Mouse (Mus musculus) spleen, postnatal 4 days (tissue): Measurements from ENCODE around the gene Pomgnt1.
A peak's percentile ranks its signal among the peaks of the same experiment; 100 is the strongest.

Source experiments
- DNase-seq, 2 experiments: peaks; one replicate each; pipeline ENCODE4 v3.0.0; 2022; ENCODE audit warnings: low spot score in 2 of 2

The Pomgnt1 gene

GRCm38 (mm10) chr4:116137421-116137996, 13.9 kb downstream of the Pomgnt1 start:
- no peak for DNase-seq

- no peak for DNase-seq
Observed at GRCm38 (mm10) chr4:116140801-116141574, 17.3 kb downstream of the Pomgnt1 start.

GRCm38 (mm10) chr4:116141736-116142135, 18.1 kb downstream of the Pomgnt1 start:
- DNase-seq, result no peak

GRCm38 (mm10) chr4:116142269-116142668, 18.6 kb downstream of the Pomgnt1 start:
- DNase-seq, result no peak

- no peak for DNase-seq
Observed at GRCm38 (mm10) chr4:116143317-116143811, 19.7 kb downstream of the Pomgnt1 start.

GRCm38 (mm10) chr4:116143891-116144717, 20.5 kb downstream of the Pomgnt1 start:
- DNase-seq, result peak; percentile 37 to 71

GRCm38 (mm10) chr4:116149812-116150155, 26.1 kb downstream of the Pomgnt1 start:
- no peak for DNase-seq

GRCm38 (mm10) chr4:116150156-116150861, 26.7 kb downstream of the Pomgnt1 start:
- DNase-seq, result peak; percentile 71 to 89

- no peak for DNase-seq
Observed at GRCm38 (mm10) chr4:116150862-116151221, 27.2 kb downstream of the Pomgnt1 start.

- no peak for DNase-seq
Observed at GRCm38 (mm10) chr4:116151238-116151637, 27.6 kb downstream of the Pomgnt1 start, which contains the start of gene Lurap1. TSS of gene Lurap1 (minus strand) at chr4:116151338.

GRCm38 (mm10) chr4:116152702-116153101, 29.1 kb downstream of the Pomgnt1 start:
- DNase-seq, result no peak

- DNase-seq, result no peak
Observed at GRCm38 (mm10) chr4:116157882-116158281, 34.2 kb downstream of the Pomgnt1 start.

GRCm38 (mm10) chr4:116159912-116160311, 36.3 kb downstream of the Pomgnt1 start:
- DNase-seq, result no peak

GRCm38 (mm10) chr4:116160769-116161168, 37.1 kb downstream of the Pomgnt1 start:
- DNase-seq, result no peak

GRCm38 (mm10) chr4:116162142-116162541, 38.5 kb downstream of the Pomgnt1 start:
- DNase-seq, result no peak

GRCm38 (mm10) chr4:116164759-116165554, 41.3 kb downstream of the Pomgnt1 start:
- no peak for DNase-seq

GRCm38 (mm10) chr4:116165708-116166407, 42.2 kb downstream of the Pomgnt1 start:
- no peak for DNase-seq

GRCm38 (mm10) chr4:116167404-116167803, 43.8 kb downstream of the Pomgnt1 start, which contains the start of gene Tspan1:
TSS of gene Tspan1 (minus strand) at chr4:116167601.
- DNase-seq, result no peak

GRCm38 (mm10) chr4:116168617-116169352, 45.1 kb downstream of the Pomgnt1 start:
- DNase-seq, result peak; percentile 56 to 83

GRCm38 (mm10) chr4:116169353-116169672, 45.7 kb downstream of the Pomgnt1 start:
- DNase-seq, result no peak
